Mouse (Mus musculus) heart, postnatal 0 days (tissue): Measurements from ENCODE around the gene Bcl2l11.

Experiments used
- CTCF ChIP-seq: IDR thresholded peaks from 2 replicates; pipeline ENCODE4 v1.5.1; 2016; ENCODE audit warnings: antibody characterized with exemption, control low read depth, low read depth
- EP300 ChIP-seq: IDR thresholded peaks from 2 replicates; pipeline ENCODE4 v1.6.1; 2016; ENCODE audit warnings: antibody characterized with exemption, low read depth

DNA sequence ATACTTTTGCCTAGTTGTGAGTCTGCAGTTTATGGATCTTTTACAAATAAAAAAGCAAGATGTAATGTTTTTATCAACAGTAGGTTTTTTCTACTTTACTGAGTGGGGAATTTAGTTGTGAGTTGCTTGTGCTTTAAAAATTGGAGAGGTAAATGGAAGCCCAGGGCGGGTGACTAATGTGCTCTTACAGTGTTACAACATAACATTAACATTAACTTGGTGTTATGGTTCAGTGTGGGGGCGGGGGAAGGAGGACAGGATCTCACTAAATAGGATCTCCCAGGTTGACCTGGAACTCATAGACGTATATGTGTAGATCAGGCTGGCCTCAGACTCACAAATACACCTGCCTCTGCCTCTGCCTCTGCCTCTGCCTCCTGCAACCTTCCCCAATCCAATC, 19.6 kb downstream of the Bcl2l11 start:
- TF ChIP-seq CTCF = no peak
- TF ChIP-seq EP300 = no peak
